Mouse (Mus musculus) adipocyte (in vitro differentiated cells): Measurements from ENCODE around the gene Lrrtm3.

Source experiments
- DNase-seq: peaks from one replicate; pipeline ENCODE4 v3.0.0-alpha.2; 2016; ENCODE audit warnings: low spot score

The Lrrtm3 gene

GRCm38 (mm10) chr10:64041218-64041617 is 48.9 kb downstream of the Lrrtm3 start:
- no peak for DNase-seq

GRCm38 (mm10) chr10:64039760-64040535 is 50.1 kb downstream of the Lrrtm3 start:
- no peak for DNase-seq

- DNase-seq, result no peak
These were observed 59.2 kb downstream of the Lrrtm3 start for GRCm38 (mm10) chr10:64030901-64031300.

GRCm38 (mm10) chr10:64023340-64023739 is 66.7 kb downstream of the Lrrtm3 start:
- no peak for DNase-seq

- no peak for DNase-seq
These were observed 69.7 kb downstream of the Lrrtm3 start for GRCm38 (mm10) chr10:64020347-64020746.

GRCm38 (mm10) chr10:64001996-64002395 is 88.1 kb downstream of the Lrrtm3 start:
- no peak for DNase-seq

- no peak for DNase-seq
These were observed 88.5 kb downstream of the Lrrtm3 start for GRCm38 (mm10) chr10:64001531-64001930.

GRCm38 (mm10) chr10:63994251-63994650 is 95.8 kb downstream of the Lrrtm3 start:
- no peak for DNase-seq

- no peak for DNase-seq
These were observed 104.5 kb downstream of the Lrrtm3 start for GRCm38 (mm10) chr10:63985576-63985975.

GRCm38 (mm10) chr10:63979410-63979809 is 110.7 kb downstream of the Lrrtm3 start:
- no peak for DNase-seq

GRCm38 (mm10) chr10:63978969-63979368 is 111.1 kb downstream of the Lrrtm3 start:
- DNase-seq, result no peak

GRCm38 (mm10) chr10:63978535-63978934 is 111.5 kb downstream of the Lrrtm3 start:
- no peak for DNase-seq

- DNase-seq, result no peak
These were observed 112.0 kb downstream of the Lrrtm3 start for GRCm38 (mm10) chr10:63978101-63978500.

GRCm38 (mm10) chr10:63972300-63972699 is 117.8 kb downstream of the Lrrtm3 start:
- no peak for DNase-seq

GRCm38 (mm10) chr10:63954308-63954930 is 135.7 kb downstream of the Lrrtm3 start:
- no peak for DNase-seq

- DNase-seq, result no peak
These were observed 138.6 kb downstream of the Lrrtm3 start for GRCm38 (mm10) chr10:63951481-63951880.

GRCm38 (mm10) chr10:63950867-63951266 is 139.2 kb downstream of the Lrrtm3 start:
- no peak for DNase-seq

- DNase-seq, result no peak
These were observed 142.8 kb downstream of the Lrrtm3 start for GRCm38 (mm10) chr10:63947266-63947665.

- DNase-seq, result no peak
These were observed 144.5 kb downstream of the Lrrtm3 start for GRCm38 (mm10) chr10:63945534-63945933.

- no peak for DNase-seq
These were observed 156.1 kb downstream of the Lrrtm3 start for GRCm38 (mm10) chr10:63933946-63934345.

- no peak for DNase-seq
These were observed 162.7 kb downstream of the Lrrtm3 start, which contains the start of gene Gm10118 for GRCm38 (mm10) chr10:63927334-63927733. TSS of gene Gm10118 (minus strand) at chr10:63927434.

GRCm38 (mm10) chr10:63908878-63909277 is 181.2 kb downstream of the Lrrtm3 start:
- DNase-seq, result no peak

GRCm38 (mm10) chr10:63899891-63900290 is 190.2 kb downstream of the Lrrtm3 start:
- no peak for DNase-seq

- DNase-seq, result no peak
These were observed 195.5 kb downstream of the Lrrtm3 start for GRCm38 (mm10) chr10:63894612-63895011.
